Mouse (Mus musculus) heart, adult 9 months (tissue): ENCODE results near the gene Orm1.

ENCODE experiments used
- DNase-seq, 2 experiments: peaks; one replicate each; pipeline ENCODE4 v3.0.0; 2022; ENCODE audit warnings: low spot score in 2 of 2

The Orm1 gene

DNA sequence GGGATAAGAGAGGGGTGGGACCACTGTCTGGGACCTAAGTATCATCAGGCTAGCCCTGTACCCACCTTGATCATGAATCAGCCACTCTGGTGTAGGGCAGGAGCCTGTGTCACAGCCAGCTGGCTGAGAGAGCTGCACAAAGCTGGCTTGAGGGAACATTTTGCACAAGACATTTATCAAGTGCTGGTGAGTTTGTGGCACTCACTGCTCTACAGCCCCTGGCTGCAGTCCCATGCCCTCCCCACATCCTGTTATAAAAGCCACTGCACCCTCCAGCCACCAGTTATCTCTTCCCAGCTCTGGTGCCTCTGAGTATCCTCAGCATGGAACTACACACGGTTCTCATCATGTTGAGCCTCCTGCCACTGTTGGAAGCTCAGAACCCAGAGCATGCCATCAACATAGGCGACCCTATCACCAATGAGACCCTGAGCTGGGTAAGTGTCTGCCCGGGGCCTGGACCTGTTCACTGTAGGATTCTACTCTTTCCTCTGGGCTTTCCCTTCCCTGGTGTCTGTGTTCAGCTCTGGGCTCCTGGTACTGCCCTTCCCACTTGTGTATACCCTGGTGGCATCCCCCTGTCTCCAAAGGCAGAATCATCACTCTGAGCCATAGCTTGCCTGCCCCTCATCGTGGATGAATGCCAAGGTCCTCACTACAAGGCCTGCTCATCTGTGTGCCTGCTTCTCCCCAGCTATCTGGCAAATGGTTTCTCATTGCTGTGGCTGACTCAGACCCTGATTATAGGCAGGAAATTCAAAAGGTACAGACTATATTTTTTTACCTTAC lies 11.7 kb downstream of the Orm1 start, which contains the start of gene Orm3:
Gene Orm3, plus strand, starts transcription at position 286 of the 789 bp plus-strand sequence.
- DNase-seq, result peak; percentile 75 to 76

DNA sequence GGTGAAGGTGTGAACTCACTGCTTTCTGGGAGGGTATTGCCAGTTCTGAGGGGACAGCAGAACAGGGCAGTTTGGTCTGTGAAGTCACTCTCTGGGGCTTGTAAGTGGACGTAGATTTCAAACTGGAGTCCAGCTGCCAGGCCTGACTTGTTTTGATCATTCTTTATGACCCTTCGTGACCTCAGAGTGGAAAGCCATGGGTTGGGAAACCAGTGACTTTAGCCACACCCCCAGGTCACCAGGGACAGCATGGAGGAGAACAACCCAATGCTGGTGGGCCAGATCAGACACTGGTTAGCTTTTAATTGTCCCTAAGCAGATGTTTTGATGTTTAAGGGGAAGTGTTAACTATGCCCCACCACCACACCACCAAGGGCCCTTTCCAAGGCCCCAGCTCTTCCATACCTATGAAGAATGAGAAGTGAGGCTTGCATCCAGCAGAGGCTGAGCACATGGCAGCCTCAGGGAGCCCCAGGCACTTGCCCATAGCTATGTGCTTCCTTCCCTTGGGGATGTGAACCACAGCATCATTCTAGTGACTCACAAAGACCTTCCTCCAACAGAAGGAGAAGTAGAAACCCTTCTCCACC lies 12.7 kb downstream of the Orm1 start:
- DNase-seq, result peak in 1 of 2 experiments; percentile 32

DNA sequence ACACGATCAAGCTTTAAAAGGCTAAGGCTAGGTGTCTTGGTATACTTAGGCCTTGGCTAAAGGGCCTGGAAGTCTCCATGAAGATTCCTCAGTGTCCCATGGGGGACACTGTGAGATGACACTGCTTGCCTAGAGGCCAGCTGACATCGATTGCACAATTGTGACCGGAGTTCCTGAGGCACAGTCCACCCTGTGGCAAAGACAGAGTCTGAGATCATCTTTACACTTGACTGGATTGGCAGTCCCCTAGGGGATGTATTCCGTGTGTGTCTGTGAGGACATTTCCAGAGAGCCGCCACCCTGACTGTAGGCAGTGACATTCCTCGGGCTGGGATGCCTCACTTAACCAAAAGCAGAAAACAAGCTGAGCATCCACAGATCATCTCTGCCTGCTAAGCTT lies 15.5 kb downstream of the Orm1 start:
- no peak for DNase-seq

- peak; percentile 33 to 65 for DNase-seq
Observed at GRCm38 (mm10) chr4:63362150-63362549, 17.8 kb downstream of the Orm1 start, which contains the start of gene Orm2. Gene Orm2, plus strand, starts transcription at chr4:63362449.

GRCm38 (mm10) chr4:63368577-63368976 lies 24.2 kb downstream of the Orm1 start:
- DNase-seq, result peak; percentile 65 to 85

GRCm38 (mm10) chr4:63370897-63371296 lies 26.5 kb downstream of the Orm1 start:
- DNase-seq, result no peak

DNA sequence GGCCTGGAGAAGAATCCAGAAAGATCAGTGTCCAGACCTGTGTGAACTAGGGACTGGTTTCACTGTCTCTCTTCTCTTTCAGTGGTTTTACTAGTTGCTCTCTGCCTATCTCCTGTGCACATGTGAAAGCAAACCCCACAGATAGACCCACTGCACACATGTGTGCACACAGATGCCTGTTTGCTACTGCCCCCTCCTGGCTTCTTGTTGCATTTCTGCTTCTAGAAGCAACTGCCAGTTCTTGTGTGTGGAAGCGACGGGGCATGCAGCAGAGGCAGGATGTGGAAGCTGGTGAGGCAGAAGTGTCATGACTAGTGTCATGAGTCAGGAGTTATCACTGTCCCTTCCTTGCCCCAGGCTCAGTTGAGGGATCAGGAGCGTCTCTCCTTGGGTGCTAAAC lies 27.5 kb downstream of the Orm1 start:
- DNase-seq, result peak in 1 of 2 experiments; percentile 21

GRCm38 (mm10) chr4:63373404-63373803 lies 29.0 kb downstream of the Orm1 start:
- DNase-seq, result no peak

- no peak for DNase-seq
Observed at GRCm38 (mm10) chr4:63374331-63374730, 30.0 kb downstream of the Orm1 start.

GRCm38 (mm10) chr4:63375367-63375766 lies 31.0 kb downstream of the Orm1 start:
- DNase-seq, result no peak

- DNase-seq, result no peak
Observed at GRCm38 (mm10) chr4:63377483-63377882, 33.1 kb downstream of the Orm1 start.

GRCm38 (mm10) chr4:63382676-63383369 lies 38.5 kb downstream of the Orm1 start:
- no peak for DNase-seq

GRCm38 (mm10) chr4:63383474-63383873 lies 39.1 kb downstream of the Orm1 start:
- no peak for DNase-seq

DNA sequence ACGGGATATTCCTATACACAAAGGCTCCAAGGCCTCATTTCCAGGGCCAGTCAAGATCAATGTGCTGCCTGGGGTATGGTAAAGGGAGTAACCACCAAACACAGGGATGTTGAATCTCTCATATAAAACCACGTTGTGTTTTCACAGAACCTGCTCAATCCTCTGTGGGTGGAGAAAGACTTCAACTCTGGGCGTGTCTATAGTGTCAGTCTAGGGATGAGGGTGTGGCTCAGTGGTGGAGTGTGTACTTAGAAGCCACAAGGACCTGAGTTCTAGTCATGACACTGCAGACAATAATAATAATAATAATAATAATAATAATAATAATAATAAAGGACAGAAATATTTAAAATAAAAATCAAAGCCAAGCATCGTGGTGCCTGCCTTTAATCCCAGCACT lies 39.9 kb downstream of the Orm1 start:
- DNase-seq, result no peak

DNA sequence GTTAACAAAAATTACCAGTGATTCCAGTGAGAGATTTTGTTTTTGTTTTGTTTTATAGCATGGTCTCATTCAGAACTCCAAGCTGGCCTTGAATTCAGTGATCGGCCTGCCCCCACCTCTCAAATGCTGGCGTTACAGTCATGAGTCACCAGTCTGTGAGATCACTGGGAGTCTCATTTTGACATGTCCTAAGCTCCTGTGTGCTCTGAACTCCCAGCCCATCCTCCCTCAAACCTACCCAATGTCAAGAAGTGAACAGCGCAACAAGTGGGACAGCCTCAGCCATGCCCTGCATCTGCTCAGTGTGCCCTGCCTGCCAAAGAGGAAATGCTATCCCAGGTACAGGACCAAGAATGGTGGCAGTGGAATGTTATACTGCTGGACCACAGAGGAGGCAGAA lies 40.9 kb downstream of the Orm1 start:
- no peak for DNase-seq

DNA sequence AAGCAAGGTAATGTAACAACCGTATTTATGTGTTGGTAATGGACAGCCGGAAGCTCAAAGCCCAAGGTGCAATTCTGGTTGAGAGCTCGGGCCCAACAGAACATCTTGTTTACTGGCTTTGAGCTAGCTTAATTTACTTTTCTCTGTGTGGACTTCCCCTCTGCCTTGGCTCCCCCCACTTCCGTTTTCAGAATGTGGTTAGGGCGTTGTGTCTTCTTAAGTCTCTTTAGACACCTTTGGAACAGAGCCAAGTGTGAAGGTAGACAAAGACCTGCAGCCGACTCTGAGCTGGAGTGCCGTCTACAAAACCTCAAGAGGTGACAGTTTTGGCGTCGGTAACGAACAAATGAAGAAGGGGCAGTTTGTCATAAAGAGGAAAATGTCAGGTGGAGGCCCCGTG lies 41.4 kb downstream of the Orm1 start:
- no peak for DNase-seq

GRCm38 (mm10) chr4:63388029-63388428 lies 43.7 kb downstream of the Orm1 start:
- no peak for DNase-seq

DNA sequence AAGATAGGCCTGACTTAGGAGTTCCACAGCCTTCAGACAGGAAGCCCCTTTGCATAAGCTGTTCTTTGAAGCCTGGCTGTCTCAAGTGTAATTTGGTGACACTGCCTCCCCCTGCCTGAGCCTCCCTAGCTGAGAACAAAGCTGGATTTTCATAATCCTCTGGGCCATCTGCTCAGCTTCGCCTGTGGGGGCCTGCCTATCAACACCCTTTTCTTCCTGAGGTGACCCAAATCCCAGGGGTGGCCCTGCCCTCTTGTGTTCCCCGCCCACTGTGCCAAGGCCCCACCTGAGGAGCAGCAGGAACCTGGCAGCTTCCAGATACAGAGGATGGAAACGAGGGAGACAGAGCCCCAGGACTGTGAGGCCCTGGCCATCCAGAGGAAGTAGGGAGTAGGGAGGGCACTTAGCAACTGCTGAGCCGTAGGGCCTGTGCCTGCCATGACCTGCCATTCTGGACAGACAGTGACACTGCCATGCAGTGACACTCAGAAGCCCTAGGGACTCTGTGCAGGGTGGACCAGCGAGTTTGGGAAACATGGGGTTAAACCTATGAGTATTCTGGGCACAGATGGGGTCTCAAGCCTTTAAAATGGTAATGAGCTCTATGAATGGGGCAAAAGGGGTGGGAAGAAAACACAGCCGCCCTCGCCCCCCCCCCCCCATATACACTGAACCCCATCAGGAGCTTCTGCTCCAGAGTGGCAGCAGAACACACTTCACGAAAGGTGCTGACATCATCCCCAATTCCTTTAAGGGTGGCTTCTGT lies 44.9 kb downstream of the Orm1 start:
- no peak for DNase-seq

GRCm38 (mm10) chr4:63389887-63390528 lies 45.6 kb downstream of the Orm1 start:
- DNase-seq, result no peak

DNA sequence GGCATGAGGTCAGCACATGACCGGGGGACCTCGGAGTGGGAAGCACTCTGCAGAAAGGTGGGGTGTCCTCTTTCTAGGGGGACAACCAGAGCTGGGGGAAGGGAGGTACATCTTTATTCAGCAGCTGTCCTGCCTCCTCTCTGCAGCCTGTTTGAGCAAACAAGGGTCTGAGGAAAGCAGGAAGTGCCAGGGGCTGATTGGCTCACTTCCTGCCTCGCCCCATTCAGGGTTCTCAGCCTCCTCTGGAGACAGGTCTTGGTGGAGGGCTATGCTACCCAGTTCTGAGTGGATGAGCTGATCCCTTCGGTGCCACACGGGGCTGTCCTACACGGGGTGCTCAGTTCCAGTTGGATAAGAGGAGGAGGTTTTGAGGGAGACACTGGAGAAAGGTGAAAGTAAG lies 47.0 kb downstream of the Orm1 start:
- no peak for DNase-seq
